ENCODE assay signal across 7 mouse cellular contexts in genomic region chr3:20520738-20521137, GRCm38 (mm10).
DNase-seq lines count a peak whose midpoint lies in the region; ATAC-seq and TF ChIP-seq lines count a peak whose summit lies in the region.

No protein-coding gene starts in this region.

- no peaks in the 10 kb centered on the region for H3K36me3 ChIP-seq in kidney, postnatal 0 days (ENCODE audit: insufficient read depth, low read length)
- H3K36me3 ChIP-seq in kidney, embryonic 16.5 days (ENCODE audit: insufficient read depth, low read length), result no peaks in the 10 kb centered on the region
- H3K36me3 ChIP-seq in E14TG2a.4 (ENCODE audit: insufficient read depth, low read length), result no peaks in the 10 kb centered on the region
- no peaks in the 10 kb centered on the region for H3K36me3 ChIP-seq in midbrain, embryonic 13.5 days

- WGBS in kidney, postnatal 0 days, result 54% methylated on average over 6 of the region's 6 CpGs
- 63% methylated on average over 6 of the region's 6 CpGs for WGBS in kidney, embryonic 16.5 days
- 66% methylated on average over 6 of the region's 6 CpGs for WGBS in midbrain, embryonic 13.5 days

- no peak overlapping the region for H3K4me2 ChIP-seq in kidney, postnatal 0 days (ENCODE audit: low read length)
- no peak overlapping the region for H3K4me2 ChIP-seq in kidney, embryonic 16.5 days (replicated peaks; ENCODE audit: low read depth, low read length)
- no peak overlapping the region for H3K4me2 ChIP-seq in midbrain, embryonic 13.5 days (replicated peaks)

- no peak for ATAC-seq in kidney, postnatal 0 days (replicated peaks; ENCODE audit: low FRiP score, low read depth)
- ATAC-seq in kidney, embryonic 16.5 days (ENCODE audit: low FRiP score, low TSS enrichment), result no peak
- peak; percentile 43; the same call in 1 of the 2 replicates for ATAC-seq in midbrain, embryonic 13.5 days

- DNase-seq in kidney, postnatal 0 days (ENCODE audit: low spot score), result peak; percentile 68
- DNase-seq in 3T3-L1 (ENCODE audit: low read depth, low spot score), result peak; percentile 74
- peak; percentile 42 for DNase-seq in embryo, embryonic 11.5 days (ENCODE audit: low read depth, low spot score)
- DNase-seq in thymus, postnatal 36 days, result no peak

- TF ChIP-seq CTCF in kidney, postnatal 0 days (IDR thresholded peaks at IDR 0.05; ENCODE audit: low read depth), result peak; percentile 83
- peak; percentile 96 for TF ChIP-seq CTCF in E14TG2a.4 (conservative IDR thresholded peaks at IDR 0.05; ENCODE audit: low read length)

- no peak overlapping the region for H3K9ac ChIP-seq in kidney, postnatal 0 days (ENCODE audit: low read depth, low read length)
- H3K9ac ChIP-seq in kidney, embryonic 16.5 days (replicated peaks; ENCODE audit: low read length), result no peak overlapping the region
- no peak overlapping the region for H3K9ac ChIP-seq in midbrain, embryonic 13.5 days (replicated peaks)

- H3K27me3 ChIP-seq in kidney, postnatal 0 days (ENCODE audit: insufficient read depth, low read length), result no peaks in the 10 kb centered on the region
- H3K27me3 ChIP-seq in kidney, embryonic 16.5 days (ENCODE audit: insufficient read depth, low read length), result no peaks in the 10 kb centered on the region
- H3K27me3 ChIP-seq in E14TG2a.4 (ENCODE audit: insufficient read depth, low read length), result no peaks in the 10 kb centered on the region
- no peaks in the 10 kb centered on the region for H3K27me3 ChIP-seq in midbrain, embryonic 13.5 days

- H3K4me1 ChIP-seq in kidney, postnatal 0 days (replicated peaks; ENCODE audit: insufficient read depth, low read length), result no peaks in the 10 kb centered on the region
- no peaks in the 10 kb centered on the region for H3K4me1 ChIP-seq in kidney, embryonic 16.5 days (ENCODE audit: insufficient read depth, low read length)
- H3K4me1 ChIP-seq in E14TG2a.4 (replicated peaks; ENCODE audit: low read depth, low read length), result no peaks in the 10 kb centered on the region
- H3K4me1 ChIP-seq in midbrain, embryonic 13.5 days (replicated peaks), result no peaks in the 10 kb centered on the region

- no peak overlapping the region for H3K4me3 ChIP-seq in kidney, postnatal 0 days (replicated peaks; ENCODE audit: low read depth, low read length)
- no peak overlapping the region for H3K4me3 ChIP-seq in kidney, embryonic 16.5 days (ENCODE audit: low read length)
- H3K4me3 ChIP-seq in E14TG2a.4 (replicated peaks; ENCODE audit: low read length), result no peak overlapping the region
- no peak overlapping the region for H3K4me3 ChIP-seq in midbrain, embryonic 13.5 days (replicated peaks)

- H3K27ac ChIP-seq in kidney, postnatal 0 days, result no peak overlapping the region
- H3K27ac ChIP-seq in kidney, embryonic 16.5 days (ENCODE audit: low read length), result no peak overlapping the region
- H3K27ac ChIP-seq in midbrain, embryonic 13.5 days, result no peak overlapping the region

- H3K9me3 ChIP-seq in kidney, postnatal 0 days (replicated peaks; ENCODE audit: low read length), result no peaks in the 10 kb centered on the region
- H3K9me3 ChIP-seq in kidney, embryonic 16.5 days (ENCODE audit: low read length), result no peaks in the 10 kb centered on the region
- H3K9me3 ChIP-seq in E14TG2a.4 (ENCODE audit: low read length), result no peaks in the 10 kb centered on the region
- H3K9me3 ChIP-seq in midbrain, embryonic 13.5 days, result no peaks in the 10 kb centered on the region

Comparison
In these comparisons a context has a peak if more than half of its experiments do, and no peak if none do; other contexts are left out.
1. DNase-seq: peak in kidney, postnatal 0 days (single experiment), 3T3-L1 (single experiment) and embryo, embryonic 11.5 days (single experiment); none in thymus, postnatal 36 days (0 of 2).